Mouse (Mus musculus): Measurements from ENCODE around the gene H2al2a. TPM values are rescaled to one million over a fixed set of nuclear protein-coding genes. Genes with fewer than 3 reads are reported as not detected.
"Not testable (repeated sequence)": the region's sequence is repeated elsewhere in the genome, so short reads cannot be mapped to it uniquely, and the experiment has no call there.

The H2al2a gene
- polyA plus RNA-seq, 1 experiment from 2014 or later: not detected

DNA sequence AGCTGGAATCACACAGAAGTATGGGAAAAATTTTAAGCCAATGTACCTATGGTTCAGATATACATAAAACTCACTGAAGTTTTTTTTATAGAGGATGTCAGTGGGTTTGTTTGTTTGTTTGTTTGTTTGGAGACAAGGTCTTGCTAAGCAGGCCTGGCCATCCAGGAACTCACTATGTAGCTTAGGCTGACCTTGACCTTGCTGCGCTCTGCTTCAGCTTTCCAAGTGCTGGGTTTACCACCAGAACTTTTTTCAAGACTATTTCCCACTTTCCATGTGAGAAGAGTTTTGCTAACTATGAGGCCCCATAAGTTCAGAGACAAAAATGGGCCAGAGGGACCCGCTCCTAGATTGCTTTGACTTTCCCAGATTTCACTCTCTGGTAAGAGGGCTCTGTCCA lies 23.9 kb downstream of the H2al2a start:
- Histone ChIP-seq H3K4me1 (replicated peaks; ENCODE audit: control insufficient read depth, insufficient read depth, low read length) (peaks cover 5% of the 10 kb centered on the region), H3K9ac (ENCODE audit: low read length) (no peak overlapping the region), H3K36me3 (ENCODE audit: control insufficient read depth, insufficient read depth, low read length) (no peaks in the 10 kb centered on the region), H3K27ac (ENCODE audit: low read length) (no peak overlapping the region), H3K27me3 (ENCODE audit: control insufficient read depth, insufficient read depth, low read depth, low read length) (no peaks in the 10 kb centered on the region), H3K4me3 (ENCODE audit: low read length) (no peak overlapping the region), H3K9me3 (ENCODE audit: control insufficient read depth, low read length) (no peaks in the 10 kb centered on the region), H3K4me2 (ENCODE audit: low read depth, low read length) (no peak overlapping the region)
- WGBS: 95% methylated on average over 2 of the region's 2 CpGs
- ATAC-seq (ENCODE audit: low read depth): no peak

DNA sequence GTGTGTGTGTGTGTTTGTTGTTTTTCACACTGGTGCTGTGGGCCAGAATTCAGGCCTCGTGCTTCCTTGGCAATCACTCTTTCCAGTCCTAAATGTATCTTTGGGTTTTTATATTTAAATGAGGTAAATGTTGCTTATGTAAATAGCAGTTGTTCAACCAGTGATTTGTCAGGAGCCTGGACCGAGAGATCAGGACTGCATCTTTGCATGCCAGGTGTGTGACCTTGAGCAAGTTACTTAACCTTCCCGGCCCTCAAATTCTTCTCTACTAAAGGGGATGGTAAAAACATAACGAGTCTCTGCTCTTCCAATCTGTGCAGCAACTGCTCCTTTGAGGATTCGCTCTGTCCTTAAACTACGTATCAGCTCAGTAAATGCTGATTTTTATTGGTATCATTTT lies 25.4 kb downstream of the H2al2a start:
- peaks cover 5% of the 10 kb centered on the region for H3K4me1 ChIP-seq (replicated peaks; ENCODE audit: control insufficient read depth, insufficient read depth, low read length)
- no peaks in the 10 kb centered on the region for H3K36me3 ChIP-seq (ENCODE audit: control insufficient read depth, insufficient read depth, low read length)
- no peaks in the 10 kb centered on the region for H3K9me3 ChIP-seq (ENCODE audit: control insufficient read depth, low read length)
- 67% methylated on average over 6 of the region's 6 CpGs for WGBS
- no peak overlapping the region for H3K27ac ChIP-seq (ENCODE audit: low read length)
- no peaks in the 10 kb centered on the region for H3K27me3 ChIP-seq (ENCODE audit: control insufficient read depth, insufficient read depth, low read depth, low read length)
- no peak overlapping the region for H3K9ac ChIP-seq (ENCODE audit: low read length)
- no peak for ATAC-seq (ENCODE audit: low read depth)
- H3K4me3 ChIP-seq (ENCODE audit: low read length): no peak overlapping the region
- H3K4me2 ChIP-seq (ENCODE audit: low read depth, low read length): no peak overlapping the region

DNA sequence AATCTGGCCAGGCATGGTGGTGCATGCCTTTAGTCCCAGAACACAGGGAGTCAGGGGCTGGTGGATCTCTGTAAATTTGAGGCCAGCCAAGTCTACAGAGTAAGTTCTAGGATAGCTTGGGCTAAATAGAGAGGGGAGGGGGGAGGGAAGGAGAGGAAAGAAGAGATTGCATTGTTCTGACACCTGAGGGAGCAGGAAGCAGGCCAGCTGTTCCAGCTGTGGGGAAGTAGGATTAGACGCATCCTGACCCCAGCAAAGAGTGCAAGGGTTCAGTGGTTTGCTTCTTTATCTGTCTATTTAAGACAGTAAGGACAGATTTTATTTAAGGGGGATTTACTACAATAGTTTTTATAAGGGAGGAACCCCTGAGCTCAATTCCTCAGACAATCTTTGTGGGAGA lies 26.1 kb downstream of the H2al2a start:
- H3K4me3 ChIP-seq (ENCODE audit: low read length): no peak overlapping the region
- H3K4me2 ChIP-seq (ENCODE audit: low read depth, low read length): no peak overlapping the region
- no peaks in the 10 kb centered on the region for H3K36me3 ChIP-seq (ENCODE audit: control insufficient read depth, insufficient read depth, low read length)
- ATAC-seq (ENCODE audit: low read depth): no peak
- H3K9me3 ChIP-seq (ENCODE audit: control insufficient read depth, low read length): no peaks in the 10 kb centered on the region
- peaks cover 5% of the 10 kb centered on the region for H3K4me1 ChIP-seq (replicated peaks; ENCODE audit: control insufficient read depth, insufficient read depth, low read length)
- H3K9ac ChIP-seq (ENCODE audit: low read length): no peak overlapping the region
- WGBS: 31% methylated on average over 1 of the region's 1 CpGs
- no peaks in the 10 kb centered on the region for H3K27me3 ChIP-seq (ENCODE audit: control insufficient read depth, insufficient read depth, low read depth, low read length)
- H3K27ac ChIP-seq (ENCODE audit: low read length): no peak overlapping the region

DNA sequence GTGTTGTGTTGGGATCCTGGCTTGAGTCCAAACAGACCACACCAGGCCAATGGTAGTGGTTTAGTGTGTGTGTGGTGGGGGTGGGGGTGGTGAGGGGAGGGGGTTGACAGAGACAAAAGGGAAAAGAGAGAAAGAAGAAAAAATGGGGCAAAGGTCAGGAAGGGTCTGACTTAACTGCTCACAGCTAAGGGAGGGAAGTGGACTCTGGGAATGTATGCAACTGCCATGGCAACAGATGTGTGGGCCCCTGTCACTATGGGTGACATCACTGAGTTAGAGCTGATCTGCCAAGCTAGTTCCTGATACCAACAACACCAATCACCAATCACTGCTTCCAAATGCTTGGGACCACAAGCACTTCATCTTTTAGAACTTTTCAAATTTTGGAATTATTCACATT lies 26.6 kb downstream of the H2al2a start:
- no peak for ATAC-seq (ENCODE audit: low read depth)
- Histone ChIP-seq H3K4me2 (ENCODE audit: low read depth, low read length) (no peak overlapping the region), H3K27me3 (ENCODE audit: control insufficient read depth, insufficient read depth, low read depth, low read length) (no peaks in the 10 kb centered on the region), H3K36me3 (ENCODE audit: control insufficient read depth, insufficient read depth, low read length) (no peaks in the 10 kb centered on the region), H3K4me1 (replicated peaks; ENCODE audit: control insufficient read depth, insufficient read depth, low read length) (peaks cover 5% of the 10 kb centered on the region), H3K4me3 (ENCODE audit: low read length) (no peak overlapping the region), H3K27ac (ENCODE audit: low read length) (no peak overlapping the region), H3K9me3 (ENCODE audit: control insufficient read depth, low read length) (no peaks in the 10 kb centered on the region), H3K9ac (ENCODE audit: low read length) (no peak overlapping the region)

DNA sequence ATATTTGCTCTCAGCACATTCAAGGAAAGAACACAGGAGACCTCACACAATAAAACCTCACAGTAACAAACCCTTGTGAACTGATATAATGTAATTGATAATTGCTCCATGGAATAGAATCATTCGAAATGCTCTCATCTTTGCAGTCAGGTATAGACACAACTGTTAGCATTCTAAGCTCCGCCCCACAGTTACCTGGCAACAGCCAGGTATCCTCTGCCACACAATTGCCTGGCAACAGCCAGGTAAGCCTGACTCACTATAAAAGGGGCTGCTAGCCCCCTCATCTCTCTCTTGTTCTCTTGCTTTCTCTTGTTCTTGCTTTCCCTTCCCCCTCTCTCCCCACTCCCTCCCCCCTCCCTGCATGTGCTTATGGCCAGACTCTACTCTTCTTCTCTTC lies 28.2 kb downstream of the H2al2a start:
- H3K36me3 ChIP-seq (ENCODE audit: control insufficient read depth, insufficient read depth, low read length): no peaks in the 10 kb centered on the region
- no peaks in the 10 kb centered on the region for H3K27me3 ChIP-seq (ENCODE audit: control insufficient read depth, insufficient read depth, low read depth, low read length)
- H3K4me2 ChIP-seq (ENCODE audit: low read depth, low read length): no peak overlapping the region
- ATAC-seq (ENCODE audit: low read depth): no peak
- H3K9ac ChIP-seq (ENCODE audit: low read length): no peak overlapping the region
- no peak overlapping the region for H3K4me3 ChIP-seq (ENCODE audit: low read length)
- 80% methylated on average over 2 of the region's 2 CpGs for WGBS
- H3K9me3 ChIP-seq (ENCODE audit: control insufficient read depth, low read length): no peaks in the 10 kb centered on the region
- no peaks in the 10 kb centered on the region for H3K4me1 ChIP-seq (replicated peaks; ENCODE audit: control insufficient read depth, insufficient read depth, low read length)
- H3K27ac ChIP-seq (ENCODE audit: low read length): no peak overlapping the region

DNA sequence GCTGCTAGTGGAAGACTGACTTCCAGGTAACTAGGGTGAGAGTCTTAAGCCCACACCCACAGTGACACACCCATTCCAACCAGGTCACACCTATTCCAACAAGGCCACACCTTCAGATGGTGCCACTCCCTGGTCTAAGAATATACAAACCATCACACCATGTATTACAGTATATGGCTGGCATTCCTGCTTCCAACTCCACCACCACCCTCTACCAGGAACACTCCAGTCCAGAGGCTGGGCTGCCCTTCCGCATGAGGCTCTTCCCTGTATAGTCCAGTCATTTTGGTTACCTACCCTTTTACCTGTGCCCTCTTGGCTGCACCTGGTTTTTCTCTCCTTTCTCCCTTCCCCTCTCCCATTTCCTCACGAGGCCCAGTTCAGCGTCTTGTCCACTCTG lies 28.7 kb downstream of the H2al2a start:
- H3K4me1 ChIP-seq (replicated peaks; ENCODE audit: control insufficient read depth, insufficient read depth, low read length); H3K27ac ChIP-seq (ENCODE audit: low read length); H3K27me3 ChIP-seq (ENCODE audit: control insufficient read depth, insufficient read depth, low read depth, low read length); H3K9me3 ChIP-seq (ENCODE audit: control insufficient read depth, low read length); H3K36me3 ChIP-seq (ENCODE audit: control insufficient read depth, insufficient read depth, low read length); H3K4me3 ChIP-seq (ENCODE audit: low read length); ATAC-seq (ENCODE audit: low read depth); H3K4me2 ChIP-seq (ENCODE audit: low read depth, low read length); H3K9ac ChIP-seq (ENCODE audit: low read length): not testable (repeated sequence)
- 73% methylated on average over 3 of the region's 3 CpGs for WGBS

DNA sequence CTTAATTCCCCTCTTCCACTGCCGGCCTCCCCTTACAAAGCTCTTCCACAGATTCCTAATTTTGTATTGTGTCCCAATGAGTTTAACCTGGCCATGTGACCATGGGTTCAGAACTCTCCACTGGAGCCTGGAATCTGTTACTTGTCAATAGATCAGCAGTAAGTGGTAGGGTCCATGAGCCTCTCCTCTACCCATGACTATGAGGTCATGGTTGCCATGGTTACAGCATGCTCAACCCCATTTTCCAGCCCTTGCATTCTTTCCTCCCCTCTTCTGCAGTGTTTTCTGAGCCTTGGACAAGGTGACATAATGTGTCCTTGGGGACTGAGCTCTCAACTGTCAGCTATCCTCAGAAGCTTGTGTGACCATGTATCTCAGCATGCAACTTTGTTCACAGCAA lies 37.3 kb downstream of the H2al2a start:
- Histone ChIP-seq H3K4me2 (ENCODE audit: low read depth, low read length) (no peak overlapping the region), H3K36me3 (ENCODE audit: control insufficient read depth, insufficient read depth, low read length) (no peaks in the 10 kb centered on the region), H3K4me3 (ENCODE audit: low read length) (no peak overlapping the region), H3K4me1 (replicated peaks; ENCODE audit: control insufficient read depth, insufficient read depth, low read length) (no peaks in the 10 kb centered on the region), H3K9me3 (ENCODE audit: control insufficient read depth, low read length) (0 out of 2 replicates have a peak, but pooled peaks cover 2% of the 10 kb centered on the region), H3K27me3 (ENCODE audit: control insufficient read depth, insufficient read depth, low read depth, low read length) (no peaks in the 10 kb centered on the region), H3K9ac (ENCODE audit: low read length) (no peak overlapping the region), H3K27ac (ENCODE audit: low read length) (no peak overlapping the region)
- WGBS: 81% methylated on average over 1 of the region's 1 CpGs
- no peak for ATAC-seq (ENCODE audit: low read depth)

DNA sequence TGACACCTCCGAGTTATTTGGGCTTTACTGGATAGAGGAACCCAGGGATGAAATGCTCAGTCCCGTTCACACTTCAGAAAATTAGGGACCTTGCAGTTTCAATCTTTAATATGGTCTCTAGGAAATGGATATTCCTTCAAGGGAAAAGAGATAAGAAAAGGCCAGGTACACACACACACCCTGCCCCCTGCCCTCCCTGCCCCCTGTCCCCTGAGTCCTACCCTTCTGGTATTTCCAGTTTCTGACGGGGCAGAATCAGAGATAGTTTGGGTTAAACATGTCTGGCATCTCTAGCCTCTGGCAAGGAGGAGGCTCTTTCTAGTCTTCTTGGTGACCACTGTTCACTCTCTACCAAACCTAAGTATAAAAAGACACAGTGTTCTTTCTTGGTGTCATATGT lies 49.9 kb downstream of the H2al2a start:
- Histone ChIP-seq H3K36me3 (ENCODE audit: control insufficient read depth, insufficient read depth, low read length) (no peaks in the 10 kb centered on the region), H3K27ac (ENCODE audit: low read length) (no peak overlapping the region), H3K27me3 (ENCODE audit: control insufficient read depth, insufficient read depth, low read depth, low read length) (no peaks in the 10 kb centered on the region), H3K4me1 (replicated peaks; ENCODE audit: control insufficient read depth, insufficient read depth, low read length) (peaks cover 4% of the 10 kb centered on the region; the same call in 1 of the 2 replicates), H3K9ac (ENCODE audit: low read length) (no peak overlapping the region), H3K4me3 (ENCODE audit: low read length) (no peak overlapping the region), H3K4me2 (ENCODE audit: low read depth, low read length) (no peak overlapping the region), H3K9me3 (ENCODE audit: control insufficient read depth, low read length) (no peaks in the 10 kb centered on the region)
- WGBS: 51% methylated on average over 3 of the region's 3 CpGs
- ATAC-seq (ENCODE audit: low read depth): no peak
